In genomic region chr17:32364331-32364730, GRCm38 (mm10) we compare ENCODE assay signal across 8 mouse cellular contexts. TPM values are rescaled to one million over a fixed set of nuclear protein-coding genes. Genes with fewer than 3 reads are reported as not detected.
A peak's percentile ranks its signal among the peaks of the same experiment; 100 is the strongest.
DNase-seq lines count a peak whose midpoint lies in the region; ATAC-seq and TF ChIP-seq lines count a peak whose summit lies in the region.

No protein-coding gene starts in this region.

- H3K4me2 ChIP-seq in hindbrain, embryonic 15.5 days, result peak overlapping the region; percentile 87

- intact Hi-C loops in left cerebral cortex, adult 2 months (cut with DNase I), result loop anchor here (2.0 kb wide), 1 partner anchor 24 kb away; the partner anchor contains the start of gene Wiz

- no peak; the same call in 1 of the 2 replicates for TF ChIP-seq CTCF in left cerebral cortex, adult 2 months (IDR thresholded peaks at IDR 0.05)

- DNase-seq in T-cell, adult 2 months (ENCODE audit: low spot score), result peak; percentile 82
- DNase-seq in cerebellum, postnatal 14 days, result peak; percentile 89 to 91
- DNase-seq in frontal cortex, postnatal 25 days (ENCODE audit: low spot score in 2 of 2), result peak; percentile 69 to 70
- DNase-seq in left cerebral cortex, adult 2 months (ENCODE audit: extremely low spot score in 1 of 2, low spot score in 2 of 2), result peak; percentile 89 to 91
- peak; percentile 85 to 89 for DNase-seq in right cerebral cortex, adult 2 months (ENCODE audit: low spot score in 2 of 2)
- DNase-seq in urinary bladder, postnatal 36 days (ENCODE audit: low spot score in 2 of 2), result peak; percentile 79 to 86

- H3K27ac ChIP-seq in hindbrain, embryonic 15.5 days (replicated peaks), result peak overlapping the region; percentile 78
- peak overlapping the region; percentile 69 for H3K27ac ChIP-seq in left cerebral cortex, adult 2 months

- H3K27me3 ChIP-seq in hindbrain, embryonic 15.5 days, result no peaks in the 10 kb centered on the region

- peak; percentile 95 for ATAC-seq in hindbrain, embryonic 15.5 days (ENCODE audit: low FRiP score, low read depth)
- ATAC-seq in megakaryocyte, adult 5-6 weeks (ENCODE audit: poor library complexity, severe bottlenecking), result peak; percentile 99

- peak overlapping the region; percentile 74 for H3K9ac ChIP-seq in hindbrain, embryonic 15.5 days

- under 1% methylated on average over 42 of the region's 47 CpGs for WGBS in hindbrain, embryonic 15.5 days

- H3K4me3 ChIP-seq in hindbrain, embryonic 15.5 days, result peak overlapping the region; percentile 82
- H3K4me3 ChIP-seq in left cerebral cortex, adult 2 months, result peak overlapping the region; percentile 81

- H3K4me1 ChIP-seq in hindbrain, embryonic 15.5 days (replicated peaks), result peaks cover 34% of the 10 kb centered on the region

- no peaks in the 10 kb centered on the region for H3K9me3 ChIP-seq in hindbrain, embryonic 15.5 days

- peaks cover 29% of the 10 kb centered on the region for H3K36me3 ChIP-seq in hindbrain, embryonic 15.5 days

RNA-seq across cellular contexts. Expression of gene Akap8l, which starts 13.9 kb away (rescaled TPM):
- 161 and 171 TPM in 2 replicates for polyA plus RNA-seq in hindbrain, embryonic 15.5 days (2015; fragmentation: Nextera tagmentation; extraction: Ambion mirVana)
- total RNA-seq in left cerebral cortex, adult 2 months (2021), result 100 to 1,000 TPM; 230 to 236 TPM
- 48.3 and 51.1 TPM in 2 replicates for total RNA-seq in megakaryocyte, adult 5-6 weeks (2015)
- 66.4 and 69.6 TPM in 2 replicates for total RNA-seq in megakaryocyte, adult 5-6 weeks (2017)

RNA-seq across cellular contexts. Expression of gene Wiz, which starts 24.9 kb away (rescaled TPM):
- polyA plus RNA-seq in hindbrain, embryonic 15.5 days (2015; fragmentation: Nextera tagmentation; extraction: Ambion mirVana), result 38.7 and 45.8 TPM in 2 replicates
- total RNA-seq in left cerebral cortex, adult 2 months (2021), result 10 to 100 TPM; 45.9 to 48.4 TPM
- total RNA-seq in megakaryocyte, adult 5-6 weeks (2015), result 17.2 and 23.0 TPM in 2 replicates
- total RNA-seq in megakaryocyte, adult 5-6 weeks (2017), result 4.9 and 5.9 TPM in 2 replicates

RNA-seq across cellular contexts. Expression of gene Rasal3, which starts 39.1 kb away (rescaled TPM):
- polyA plus RNA-seq in hindbrain, embryonic 15.5 days (2015; fragmentation: Nextera tagmentation; extraction: Ambion mirVana), result 0.42 and 0.65 TPM in 2 replicates
- total RNA-seq in left cerebral cortex, adult 2 months (2021), result 1 to 10 TPM; 3.8 to 5.2 TPM
- 52.9 and 54.4 TPM in 2 replicates for total RNA-seq in megakaryocyte, adult 5-6 weeks (2015)
- 19.5 and 25.7 TPM in 2 replicates for total RNA-seq in megakaryocyte, adult 5-6 weeks (2017)

RNA-seq across cellular contexts. Expression of gene Akap8, which starts 43.3 kb away (rescaled TPM):
- polyA plus RNA-seq in hindbrain, embryonic 15.5 days (2015; fragmentation: Nextera tagmentation; extraction: Ambion mirVana), result 102 and 106 TPM in 2 replicates
- total RNA-seq in left cerebral cortex, adult 2 months (2021), result 100 to 1,000 TPM in 1 of 2 experiments, 10 to 100 TPM in 1; 99.6 to 110 TPM
- total RNA-seq in megakaryocyte, adult 5-6 weeks (2015), result 43.5 and 49.8 TPM in 2 replicates
- 91.5 and 103 TPM in 2 replicates for total RNA-seq in megakaryocyte, adult 5-6 weeks (2017)

RNA-seq across cellular contexts. Expression of gene Pglyrp2, which starts 59.6 kb away (rescaled TPM):
- not detected in 2 replicates for polyA plus RNA-seq in hindbrain, embryonic 15.5 days (2015; fragmentation: Nextera tagmentation; extraction: Ambion mirVana)
- total RNA-seq in left cerebral cortex, adult 2 months (2021), result not detected
- 1.7 and 2.0 TPM in 2 replicates for total RNA-seq in megakaryocyte, adult 5-6 weeks (2015)
- 1.4 and 2.2 TPM in 2 replicates for total RNA-seq in megakaryocyte, adult 5-6 weeks (2017)

Comparison
In these comparisons a context has a peak if more than half of its experiments do, and no peak if none do; other contexts are left out.
1. Peak in every context shown above with its lines: DNase-seq, ATAC-seq, H3K4me3 ChIP-seq and H3K27ac ChIP-seq.